Mouse (Mus musculus) CH12F3 (cell line): ENCODE data around the gene Prpf4.

Experiments
- in situ Hi-C: fragments of 300-500 bp; cut with MboI; formaldehyde crosslinking; loops from 2 replicates; pipeline ENCODE4 v1.14.3; 2020; ENCODE audit warnings: low sequenced_read_pairs

Gene Prpf4

GRCm38 (mm10) chr4:62385439-62385838 lies 23.2 kb upstream of the Prpf4 start:
- in situ Hi-C loops: no loop called here

GRCm38 (mm10) chr4:62389592-62390512 lies 18.7 kb upstream of the Prpf4 start:
- in situ Hi-C loops: no loop called here

- in situ Hi-C loops: no loop called here
Measured at GRCm38 (mm10) chr4:62391892-62392291, 16.7 kb upstream of the Prpf4 start.

DNA sequence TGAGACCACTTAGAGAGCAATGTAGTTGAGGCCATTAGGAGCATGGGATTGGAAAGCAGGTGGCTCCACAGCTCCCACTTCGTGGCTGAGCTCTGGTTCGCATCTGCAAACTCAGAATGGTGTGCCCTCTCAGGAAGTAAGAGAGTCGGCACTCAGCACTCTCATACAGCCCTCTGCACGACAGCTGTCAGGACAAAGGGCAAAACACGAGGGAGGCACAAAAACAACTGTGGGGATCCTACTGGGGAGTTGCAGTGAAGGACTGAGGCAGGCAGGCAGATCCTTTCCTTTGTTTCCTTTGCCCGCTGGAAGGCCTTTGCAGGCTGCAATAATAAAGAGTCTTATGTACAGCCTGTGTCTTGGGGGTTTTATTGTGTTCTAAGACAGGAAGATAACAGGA lies 15.1 kb upstream of the Prpf4 start:
- in situ Hi-C loops: no loop called here

DNA sequence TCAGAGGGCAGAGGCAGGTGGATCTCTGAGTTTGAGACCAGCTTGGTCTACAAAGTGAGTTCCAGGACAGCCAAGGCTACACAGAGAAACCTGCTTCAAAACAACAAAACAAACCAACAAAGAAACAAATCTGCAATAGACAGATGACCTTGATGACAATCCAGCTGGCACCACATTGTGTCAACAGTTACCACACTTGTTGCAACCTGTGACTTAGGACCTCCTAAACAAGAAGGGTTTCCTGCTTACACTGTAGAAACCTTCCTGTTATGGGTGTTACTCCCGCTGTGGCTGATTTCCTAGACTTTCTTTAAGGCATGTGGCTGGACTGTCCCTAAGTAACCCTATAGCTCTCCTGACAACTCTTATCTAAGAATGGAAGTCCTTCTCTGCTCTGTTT lies 12.8 kb upstream of the Prpf4 start:
- in situ Hi-C loops: no loop called here

- in situ Hi-C loops: no loop called here
Measured at GRCm38 (mm10) chr4:62397616-62398365, 10.8 kb upstream of the Prpf4 start.

DNA sequence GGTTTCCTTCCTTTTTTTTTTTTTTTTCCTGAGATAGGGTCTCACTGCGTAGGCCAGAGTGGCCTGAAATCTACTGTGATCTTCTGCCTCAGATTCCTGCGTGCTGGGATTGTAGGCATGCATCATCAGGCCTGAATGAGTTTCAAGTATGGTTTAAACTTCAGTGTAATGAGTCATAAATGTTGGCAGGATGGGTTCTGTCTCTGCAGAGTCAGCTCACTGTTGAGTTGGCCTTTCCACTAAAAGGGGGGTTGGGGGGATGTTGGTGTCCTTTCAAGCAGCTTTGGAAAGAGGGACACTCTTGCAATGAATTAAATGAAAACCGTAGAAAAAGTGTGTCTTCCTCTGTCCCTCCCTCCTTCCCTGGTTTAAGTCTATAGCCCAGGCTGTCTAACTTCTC lies 9.6 kb upstream of the Prpf4 start:
- in situ Hi-C loops: no loop called here

DNA sequence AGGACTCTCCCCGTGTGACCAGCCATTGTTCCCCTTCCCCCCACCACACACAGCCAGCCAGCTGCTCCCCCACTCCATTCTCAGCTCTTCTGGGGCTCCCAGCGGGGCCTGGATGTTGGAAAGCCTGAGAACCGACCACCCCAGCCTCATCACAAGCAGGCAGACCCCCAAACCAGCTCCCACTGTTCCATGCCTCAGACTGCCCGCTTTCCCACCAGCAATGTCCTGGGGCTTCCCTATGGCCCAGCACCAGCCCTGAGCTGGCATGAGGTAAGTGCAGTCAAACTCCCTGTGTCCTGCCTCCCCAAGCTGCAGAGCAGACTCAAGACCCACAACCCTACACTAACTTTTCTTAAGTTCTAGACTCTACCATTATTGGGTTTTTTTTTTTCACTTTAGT lies 2.5 kb upstream of the Prpf4 start:
- in situ Hi-C loops: no loop called here

GRCm38 (mm10) chr4:62407730-62408582 lies 641 bp upstream of the Prpf4 start:
- in situ Hi-C loops: no loop called here

- in situ Hi-C loops: no loop called here
Measured at GRCm38 (mm10) chr4:62409615-62410014, 1.0 kb downstream of the Prpf4 start.

GRCm38 (mm10) chr4:62410325-62410724 lies 1.7 kb downstream of the Prpf4 start:
- in situ Hi-C loops: no loop called here

DNA sequence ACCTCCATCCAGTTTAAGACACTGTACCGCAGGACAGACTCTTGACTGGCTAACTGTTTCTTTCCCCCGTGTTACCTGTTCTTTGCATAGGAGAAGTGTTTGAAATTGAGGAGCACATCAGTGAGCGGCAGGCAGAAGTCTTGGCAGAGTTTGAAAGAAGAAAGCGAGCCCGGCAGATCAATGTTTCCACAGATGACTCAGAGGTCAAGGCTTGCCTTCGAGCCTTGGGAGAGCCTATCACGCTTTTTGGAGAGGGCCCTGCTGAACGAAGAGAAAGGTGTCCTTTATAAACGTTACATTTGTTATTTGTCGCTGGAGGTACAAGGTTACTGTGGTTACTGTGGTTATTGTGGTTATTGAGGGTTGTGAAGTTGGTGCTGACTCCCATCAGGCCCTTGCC lies 3.0 kb downstream of the Prpf4 start:
- in situ Hi-C loops: no loop called here

- in situ Hi-C loops: no loop called here
Measured at GRCm38 (mm10) chr4:62418448-62418847, 9.9 kb downstream of the Prpf4 start.

GRCm38 (mm10) chr4:62419091-62419490 lies 10.5 kb downstream of the Prpf4 start:
- in situ Hi-C loops: no loop called here

GRCm38 (mm10) chr4:62425891-62426290 lies 17.3 kb downstream of the Prpf4 start:
- in situ Hi-C loops: no loop called here

- in situ Hi-C loops: no loop called here
Measured at GRCm38 (mm10) chr4:62427978-62428758, 19.6 kb downstream of the Prpf4 start.

- in situ Hi-C loops: no loop called here
Measured at GRCm38 (mm10) chr4:62429616-62430015, 21.0 kb downstream of the Prpf4 start.

DNA sequence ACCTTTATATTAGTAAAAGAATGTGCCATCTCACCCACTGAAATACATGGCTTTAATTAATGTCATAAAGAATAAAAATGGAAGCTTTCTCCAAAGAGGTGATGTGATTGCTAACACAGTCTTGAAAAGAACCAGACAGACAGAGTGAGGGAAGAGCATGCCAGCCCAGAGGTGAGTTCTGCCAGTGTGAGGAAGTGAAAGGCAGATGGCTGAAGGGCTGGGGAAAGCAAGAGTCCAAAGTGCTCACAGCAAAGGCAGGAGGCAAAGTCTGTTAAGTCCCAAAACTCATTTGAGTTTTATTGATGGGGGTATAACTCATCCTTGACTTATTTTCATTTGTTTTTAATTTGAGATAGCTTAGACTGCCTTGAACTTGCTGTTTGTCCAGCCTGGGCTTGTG lies 22.1 kb downstream of the Prpf4 start:
- in situ Hi-C loops: no loop called here

GRCm38 (mm10) chr4:62431522-62431921 lies 22.9 kb downstream of the Prpf4 start:
- in situ Hi-C loops: no loop called here
